Mouse (Mus musculus) gastrocnemius, adult 2 months (tissue): Measurements from ENCODE around the gene Tmem11. TPM values are rescaled to one million over a fixed set of nuclear protein-coding genes. Genes with fewer than 3 reads are reported as not detected.
A peak's percentile ranks its signal among the peaks of the same experiment; 100 is the strongest.

ENCODE experiments used
- DNase-seq: peaks from one replicate; pipeline ENCODE4 v3.0.0; 2022
- H3K27ac ChIP-seq: fragments of 200-600 bp; 2 replicates; pipeline ENCODE4 v1.8.1; 2022; ENCODE audit warnings: mild to moderate bottlenecking
- H3K4me3 ChIP-seq: fragments of 200-600 bp; 2 replicates; pipeline ENCODE4 v1.8.1; 2022; ENCODE audit warnings: mild to moderate bottlenecking, moderate library complexity
- CTCF ChIP-seq: fragments of 200-600 bp; IDR thresholded peaks from 2 replicates; pipeline ENCODE4 v1.8.1; 2022; ENCODE audit warnings: antibody characterized with exemption, mild to moderate bottlenecking, moderate library complexity
- intact Hi-C: fragments of 180-260 bp; cut with DNase I; formaldehyde crosslinking; loops from one replicate; pipeline ENCODE4 v1.15.1; 2025
- total RNA-seq, 2 experiments: library from RNA; stranded (reverse); gene quantifications; 2 replicates each; pipeline ENCODE4 v1.2.3; 2021

The Tmem11 gene
- total RNA-seq, 2 experiments from 2014 or later, result 41.4 to 41.6 TPM

GRCm38 (mm10) chr11:60841467-60842200 lies 37.4 kb downstream of the Tmem11 start:
- Histone ChIP-seq H3K4me3 (no peak overlapping the region), H3K27ac (no peak overlapping the region; the same call in 1 of the 2 replicates)
- DNase-seq, result peak; percentile 48
- intact Hi-C loops, result no loop called here
- no peak for TF ChIP-seq CTCF

- Histone ChIP-seq H3K27ac (no peak overlapping the region), H3K4me3 (no peak overlapping the region)
- intact Hi-C loops, result no loop called here
- no peak for DNase-seq
- no peak for TF ChIP-seq CTCF
Observed at GRCm38 (mm10) chr11:60837644-60838406, 41.2 kb downstream of the Tmem11 start.

GRCm38 (mm10) chr11:60836897-60837296 lies 42.2 kb downstream of the Tmem11 start:
- Histone ChIP-seq H3K27ac (no peak overlapping the region), H3K4me3 (no peak overlapping the region)
- intact Hi-C loops, result no loop called here
- no peak for DNase-seq
- no peak for TF ChIP-seq CTCF

GRCm38 (mm10) chr11:60830433-60831052 lies 48.5 kb downstream of the Tmem11 start, which contains the start of gene Dhrs7b:
Dhrs7b (plus strand) TSS chr11:60830631.
- TF ChIP-seq CTCF, result no peak
- Histone ChIP-seq H3K4me3 (peak within 1 kb of the TSS; percentile 80), H3K27ac (peak within 1 kb of the TSS; percentile 96)
- intact Hi-C loops, result loop anchor here (2.0 kb wide), 1 partner anchor 48 kb away; the partner anchor contains the start of gene Tmem11
- DNase-seq, result peak; percentile 85

- no peak for DNase-seq
- intact Hi-C loops, result loop anchor here (1.0 to 5.0 kb wide), 2 partner anchors 52 to 132 kb away; partner anchors contain the start of genes Smcr8 and Top3a
- Histone ChIP-seq H3K27ac (no peak overlapping the region), H3K4me3 (no peak overlapping the region)
- peak; percentile 50 for TF ChIP-seq CTCF
Observed at GRCm38 (mm10) chr11:60828903-60829302, 50.2 kb downstream of the Tmem11 start.

GRCm38 (mm10) chr11:60827241-60827945 lies 51.7 kb downstream of the Tmem11 start:
- intact Hi-C loops, result loop anchor here (5.0 kb wide), 1 partner anchor 50 kb away; the partner anchor contains the start of genes Smcr8 and Top3a
- no peak for DNase-seq
- Histone ChIP-seq H3K27ac (no peak overlapping the region), H3K4me3 (no peak overlapping the region)
- TF ChIP-seq CTCF, result no peak

- DNase-seq, result no peak
- intact Hi-C loops, result loop anchor here (5.0 kb wide), 1 partner anchor 49 kb away; the partner anchor contains the start of genes Smcr8 and Top3a
- no peak for TF ChIP-seq CTCF
- no peak overlapping the region for H3K4me3 ChIP-seq
- H3K27ac ChIP-seq, result no peak overlapping the region
Observed at GRCm38 (mm10) chr11:60826700-60827099, 52.4 kb downstream of the Tmem11 start.

GRCm38 (mm10) chr11:60825191-60825590 lies 53.9 kb downstream of the Tmem11 start:
- Histone ChIP-seq H3K27ac (no peak overlapping the region), H3K4me3 (no peak overlapping the region)
- DNase-seq, result no peak
- intact Hi-C loops, result loop anchor here (5.0 kb wide), 1 partner anchor 48 kb away; the partner anchor contains the start of genes Smcr8 and Top3a
- TF ChIP-seq CTCF, result no peak

GRCm38 (mm10) chr11:60823771-60824170 lies 55.3 kb downstream of the Tmem11 start:
- no peak for TF ChIP-seq CTCF
- H3K4me3 ChIP-seq, result no peak overlapping the region
- no peak for DNase-seq
- no peak overlapping the region for H3K27ac ChIP-seq
- intact Hi-C loops, result no loop called here

GRCm38 (mm10) chr11:60816398-60816797 lies 62.7 kb downstream of the Tmem11 start:
- no peak for TF ChIP-seq CTCF
- DNase-seq, result no peak
- no peak overlapping the region for H3K4me3 ChIP-seq
- H3K27ac ChIP-seq, result no peak overlapping the region
- intact Hi-C loops, result no loop called here

Other genes with a start within 250 kb of the Tmem11 start
- 1 to 10 TPM; 9.0 to 9.5 TPM for gene Llgl1, start 179.5 kb downstream of the Tmem11 start, total RNA-seq
- gene Flii, start 152.0 kb downstream of the Tmem11 start, total RNA-seq, result 100 to 1,000 TPM in 1 of 2 experiments, 10 to 100 TPM in 1; 96.1 to 103 TPM
- 10 to 100 TPM; 61.9 to 91.0 TPM for gene Mief2, start 150.9 kb downstream of the Tmem11 start, total RNA-seq
- gene Top3a, start 101.9 kb downstream of the Tmem11 start, total RNA-seq, result 1 to 10 TPM; 4.5 to 4.7 TPM
- 10 to 100 TPM; 19.8 to 20.1 TPM for gene Smcr8, start 101.7 kb downstream of the Tmem11 start, total RNA-seq
- 10 to 100 TPM in 1 of 2 experiments, 1 to 10 TPM in 1; 8.3 to 10.0 TPM for gene Shmt1, start 67.6 kb downstream of the Tmem11 start, total RNA-seq
- 10 to 100 TPM; 20.8 to 23.0 TPM for gene Dhrs7b, start 48.6 kb downstream of the Tmem11 start, total RNA-seq
- gene Natd1, start 35.5 kb upstream of the Tmem11 start, total RNA-seq, result 10 to 100 TPM in 1 of 2 experiments, 1 to 10 TPM in 1; 8.6 to 10.4 TPM
- gene Map2k3, start 52.8 kb upstream of the Tmem11 start, total RNA-seq, result 100 to 1,000 TPM; 136 to 159 TPM
- 10 to 100 TPM; 50.4 to 65.8 TPM for gene Kcnj12, start 143.3 kb upstream of the Tmem11 start, total RNA-seq
- gene Tnfrsf13b, start 247.5 kb upstream of the Tmem11 start, total RNA-seq, result under 1 TPM; 0.13 to 0.22 TPM